Mouse (Mus musculus) thymus, adult 2 months (tissue): ENCODE measurements around the gene Msl1.

Experiments
- CTCF ChIP-seq: fragments of 200-500 bp; IDR thresholded peaks from 2 replicates; pipeline ENCODE4 v1.5.1; 2012; ENCODE audit warnings: mild to moderate bottlenecking, control low read depth, low read length, moderate library complexity, borderline replicate concordance; ENCODE audit not compliant: control insufficient read depth, poor library complexity, insufficient read depth; ENCODE audit errors: extremely low read depth
- POLR2A ChIP-seq: fragments of 200-500 bp; IDR thresholded peaks from 2 replicates; pipeline ENCODE4 v1.6.1; 2012; ENCODE audit warnings: mild to moderate bottlenecking, low read length, control low read depth, moderate library complexity; ENCODE audit not compliant: control insufficient read depth, poor library complexity, insufficient read depth; ENCODE audit errors: extremely low read depth

GRCm38 (mm10) chr11:98748506-98749416 lies 46.6 kb upstream of the Msl1 start:
- TF ChIP-seq POLR2A, result no peak
- no peak for TF ChIP-seq CTCF
